Mouse (Mus musculus) heart, embryonic 15.5 days (tissue): ENCODE results near the gene Lonp2. TPM values are rescaled to one million over a fixed set of nuclear protein-coding genes. Genes with fewer than 3 reads are reported as not detected.
A peak's percentile ranks its signal among the peaks of the same experiment; 100 is the strongest.

Experiments used
- ATAC-seq: fragments of 200-750 bp; cut with Nextera tagmentation; replicated peaks from 2 replicates; pipeline ENCODE4 v1.8.0; 2017; ENCODE audit warnings: low read depth, moderate TSS enrichment; ENCODE audit not compliant: insufficient number of reproducible peaks, insufficient read depth, low FRiP score
- H3K27ac ChIP-seq: fragments of 300-500 bp; sonication (generic); 2 replicates; pipeline ENCODE4 v1.5.1; 2015; ENCODE audit warnings: mild to moderate bottlenecking, inconsistent platforms
- H3K27me3 ChIP-seq: fragments of 300-500 bp; sonication (generic); 2 replicates; pipeline ENCODE4 v1.6.1; 2015; ENCODE audit warnings: inconsistent platforms
- H3K36me3 ChIP-seq: fragments of 300-500 bp; sonication (generic); 2 replicates; pipeline ENCODE4 v1.6.1; 2015; ENCODE audit warnings: mild to moderate bottlenecking, inconsistent platforms
- H3K4me1 ChIP-seq: fragments of 300-500 bp; sonication (generic); replicated peaks from 2 replicates; pipeline ENCODE4 v1.6.1; 2015; ENCODE audit warnings: inconsistent platforms
- H3K4me2 ChIP-seq: fragments of 300-500 bp; sonication (generic); 2 replicates; pipeline ENCODE4 v1.6.1; 2015; ENCODE audit warnings: inconsistent platforms, mild to moderate bottlenecking, moderate library complexity
- H3K4me3 ChIP-seq: fragments of 300-500 bp; sonication (generic); 2 replicates; pipeline ENCODE4 v1.5.1; 2015; ENCODE audit warnings: mild to moderate bottlenecking, inconsistent platforms
- H3K9ac ChIP-seq: fragments of 300-500 bp; sonication (generic); 2 replicates; pipeline ENCODE4 v1.6.1; 2015; ENCODE audit warnings: mild to moderate bottlenecking, inconsistent platforms
- H3K9me3 ChIP-seq: fragments of 300-500 bp; sonication (generic); replicated peaks from 2 replicates; pipeline ENCODE4 v1.6.1; 2016; ENCODE audit warnings: inconsistent platforms
- WGBS: fragments of 180-500 bp; shearing (Covaris S2); methylation state at CpG from one replicate; pipeline ENCODE4 v1.1.7; 2015; ENCODE audit warnings: mixed read lengths; 5-methylcytosine and 5-hydroxymethylcytosine counted together
- polyA plus RNA-seq: library from polyadenylated mRNA; unstranded; fragments of >200 nt; fragmentation: Nextera tagmentation; extraction: Ambion mirVana; gene quantifications from 2 replicates; pipeline ENCODE4 v1.2.1, GENCODE M21; 2015

The Lonp2 gene
- polyA plus RNA-seq, 1 experiment from 2014 or later = 53.8 TPM

- peaks cover 46% of the 10 kb centered on the region for H3K36me3 ChIP-seq
- no peak overlapping the region for H3K27ac ChIP-seq
- ATAC-seq = no peak
- 66% methylated on average over 4 of the region's 4 CpGs for WGBS
- no peak overlapping the region for H3K4me3 ChIP-seq
- no peaks in the 10 kb centered on the region for H3K4me1 ChIP-seq
- no peaks in the 10 kb centered on the region for H3K9me3 ChIP-seq
- H3K4me2 ChIP-seq = no peak overlapping the region
- H3K9ac ChIP-seq = no peak overlapping the region
- no peaks in the 10 kb centered on the region for H3K27me3 ChIP-seq
These were observed 45.4 kb downstream of the Lonp2 start for GRCm38 (mm10) chr8:86669259-86669658.

GRCm38 (mm10) chr8:86686629-86687028 is 62.8 kb downstream of the Lonp2 start:
- Histone ChIP-seq H3K4me2 (no peak overlapping the region), H3K27ac (no peak overlapping the region), H3K4me3 (no peak overlapping the region), H3K27me3 (no peaks in the 10 kb centered on the region), H3K4me1 (no peaks in the 10 kb centered on the region), H3K9me3 (no peaks in the 10 kb centered on the region), H3K36me3 (peaks cover 9% of the 10 kb centered on the region), H3K9ac (no peak overlapping the region)
- WGBS = 67% methylated on average over 3 of the region's 3 CpGs
- ATAC-seq = no peak

- 83% methylated on average over 1 of the region's 1 CpGs for WGBS
These were observed 68.3 kb downstream of the Lonp2 start for GRCm38 (mm10) chr8:86692107-86692506.

GRCm38 (mm10) chr8:86694011-86694410 is 70.2 kb downstream of the Lonp2 start:
- no peaks in the 10 kb centered on the region for H3K9me3 ChIP-seq
- 75% methylated on average over 1 of the region's 1 CpGs for WGBS
- H3K9ac ChIP-seq = no peak overlapping the region

More at GRCm38 (mm10) chr8:86692107-86692506, 68.3 kb downstream of the Lonp2 start:
- H3K4me2 ChIP-seq = no peak overlapping the region
- H3K9ac ChIP-seq = no peak overlapping the region
- H3K4me3 ChIP-seq = no peak overlapping the region
- H3K27ac ChIP-seq = no peak overlapping the region
- no peaks in the 10 kb centered on the region for H3K9me3 ChIP-seq
- no peak for ATAC-seq
- no peaks in the 10 kb centered on the region for H3K27me3 ChIP-seq
- no peaks in the 10 kb centered on the region for H3K4me1 ChIP-seq
- H3K36me3 ChIP-seq = peaks cover 14% of the 10 kb centered on the region

GRCm38 (mm10) chr8:86695703-86696102 is 71.9 kb downstream of the Lonp2 start:
- WGBS = 93% methylated on average over 2 of the region's 2 CpGs
- ATAC-seq = no peak
- Histone ChIP-seq H3K9me3 (no peaks in the 10 kb centered on the region), H3K4me2 (no peak overlapping the region), H3K9ac (no peak overlapping the region), H3K27ac (no peak overlapping the region), H3K4me1 (peaks cover 9% of the 10 kb centered on the region), H3K36me3 (0 out of 2 replicates have a peak, but pooled peaks cover 5% of the 10 kb centered on the region), H3K27me3 (no peaks in the 10 kb centered on the region), H3K4me3 (no peak overlapping the region)

More at GRCm38 (mm10) chr8:86694011-86694410, 70.2 kb downstream of the Lonp2 start:
- Histone ChIP-seq H3K27ac (no peak overlapping the region), H3K36me3 (peaks cover 8% of the 10 kb centered on the region), H3K27me3 (no peaks in the 10 kb centered on the region), H3K4me1 (peaks cover 4% of the 10 kb centered on the region), H3K4me3 (no peak overlapping the region), H3K4me2 (no peak overlapping the region)
- ATAC-seq = no peak

GRCm38 (mm10) chr8:86698811-86699421 is 75.1 kb downstream of the Lonp2 start:
- Histone ChIP-seq H3K4me3 (no peak overlapping the region), H3K36me3 (0 out of 2 replicates have a peak, but pooled peaks cover 5% of the 10 kb centered on the region), H3K9ac (no peak overlapping the region), H3K27me3 (no peaks in the 10 kb centered on the region), H3K9me3 (no peaks in the 10 kb centered on the region), H3K27ac (peak overlapping the region; percentile 10; the same call in 1 of the 2 replicates), H3K4me1 (peaks cover 9% of the 10 kb centered on the region), H3K4me2 (no peak overlapping the region)
- 44% methylated on average over 1 of the region's 1 CpGs for WGBS
- ATAC-seq = no peak; the same call in 1 of the 2 replicates

GRCm38 (mm10) chr8:86699471-86699870 is 75.6 kb downstream of the Lonp2 start:
- ATAC-seq = no peak
- no peaks in the 10 kb centered on the region for H3K9me3 ChIP-seq
- H3K36me3 ChIP-seq = 0 out of 2 replicates have a peak, but pooled peaks cover 5% of the 10 kb centered on the region
- peaks cover 9% of the 10 kb centered on the region for H3K4me1 ChIP-seq
- no peaks in the 10 kb centered on the region for H3K27me3 ChIP-seq
- no peak overlapping the region for H3K27ac ChIP-seq
- H3K4me2 ChIP-seq = no peak overlapping the region
- H3K4me3 ChIP-seq = no peak overlapping the region
- 81% methylated on average over 12 of the region's 12 CpGs for WGBS
- no peak overlapping the region for H3K9ac ChIP-seq

- no peak overlapping the region for H3K4me2 ChIP-seq
- 76% methylated on average over 3 of the region's 3 CpGs for WGBS
- H3K27me3 ChIP-seq = no peaks in the 10 kb centered on the region
- no peak for ATAC-seq
- no peak overlapping the region for H3K27ac ChIP-seq
- no peaks in the 10 kb centered on the region; the same call in 1 of the 2 replicates for H3K36me3 ChIP-seq
- no peaks in the 10 kb centered on the region for H3K9me3 ChIP-seq
- H3K9ac ChIP-seq = no peak overlapping the region
- no peak overlapping the region for H3K4me3 ChIP-seq
- peaks cover 9% of the 10 kb centered on the region for H3K4me1 ChIP-seq
These were observed 78.6 kb downstream of the Lonp2 start for GRCm38 (mm10) chr8:86702453-86702852.

- WGBS = 84% methylated on average over 3 of the region's 3 CpGs
- no peak for ATAC-seq
These were observed 81.5 kb downstream of the Lonp2 start for GRCm38 (mm10) chr8:86705317-86705716.

GRCm38 (mm10) chr8:86706756-86707155 is 82.9 kb downstream of the Lonp2 start:
- 70% methylated on average over 5 of the region's 5 CpGs for WGBS
- no peak overlapping the region for H3K27ac ChIP-seq
- no peaks in the 10 kb centered on the region for H3K4me1 ChIP-seq
- H3K27me3 ChIP-seq = no peaks in the 10 kb centered on the region
- no peak overlapping the region for H3K4me3 ChIP-seq
- no peak overlapping the region for H3K4me2 ChIP-seq
- no peak overlapping the region for H3K9ac ChIP-seq
- no peaks in the 10 kb centered on the region for H3K9me3 ChIP-seq
- no peak for ATAC-seq
- peaks cover 10% of the 10 kb centered on the region; the same call in 1 of the 2 replicates for H3K36me3 ChIP-seq

More at GRCm38 (mm10) chr8:86705317-86705716, 81.5 kb downstream of the Lonp2 start:
- H3K9me3 ChIP-seq = no peaks in the 10 kb centered on the region
- H3K4me2 ChIP-seq = no peak overlapping the region
- peaks cover 5% of the 10 kb centered on the region; the same call in 1 of the 2 replicates for H3K36me3 ChIP-seq
- no peak overlapping the region for H3K27ac ChIP-seq
- H3K27me3 ChIP-seq = no peaks in the 10 kb centered on the region
- no peak overlapping the region for H3K4me3 ChIP-seq
- H3K4me1 ChIP-seq = no peaks in the 10 kb centered on the region
- H3K9ac ChIP-seq = no peak overlapping the region

- Histone ChIP-seq H3K27ac (no peak overlapping the region), H3K4me3 (no peak overlapping the region), H3K4me2 (no peak overlapping the region), H3K9me3 (no peaks in the 10 kb centered on the region), H3K27me3 (no peaks in the 10 kb centered on the region), H3K9ac (no peak overlapping the region), H3K36me3 (peaks cover 10% of the 10 kb centered on the region; the same call in 1 of the 2 replicates), H3K4me1 (no peaks in the 10 kb centered on the region)
- 66% methylated on average over 4 of the region's 4 CpGs for WGBS
- no peak; the same call in 1 of the 2 replicates for ATAC-seq
These were observed 84.0 kb downstream of the Lonp2 start for GRCm38 (mm10) chr8:86707873-86708272.

GRCm38 (mm10) chr8:86712594-86712993 is 88.8 kb downstream of the Lonp2 start:
- H3K36me3 ChIP-seq = peaks cover 25% of the 10 kb centered on the region
- ATAC-seq = no peak

More at GRCm38 (mm10) chr8:86712594-86712993, 88.8 kb downstream of the Lonp2 start:
- Histone ChIP-seq H3K27me3 (no peaks in the 10 kb centered on the region), H3K9ac (no peak overlapping the region), H3K4me1 (no peaks in the 10 kb centered on the region), H3K27ac (no peak overlapping the region), H3K4me2 (no peak overlapping the region), H3K9me3 (no peaks in the 10 kb centered on the region), H3K4me3 (no peak overlapping the region)
- WGBS = 82% methylated on average over 3 of the region's 3 CpGs
